Mouse (Mus musculus) embryonic fibroblast, embryonic 13.5 days (primary cell): ENCODE data around the gene Pbx1. TPM values are rescaled to one million over a fixed set of nuclear protein-coding genes. Genes with fewer than 3 reads are reported as not detected.
A peak's percentile ranks its signal among the peaks of the same experiment; 100 is the strongest.

Source experiments
- H3K27ac ChIP-seq: 2 replicates; pipeline ENCODE4 v1.5.1; 2012; ENCODE audit warnings: low read length, control low read depth, inconsistent platforms; ENCODE audit not compliant: insufficient read depth
- H3K4me1 ChIP-seq: 2 replicates; pipeline ENCODE4 v1.6.1; 2011; ENCODE audit warnings: low read length; ENCODE audit not compliant: control insufficient read depth, insufficient read depth
- H3K4me3 ChIP-seq: 2 replicates; pipeline ENCODE4 v1.5.1; 2011; ENCODE audit warnings: mild to moderate bottlenecking, control low read depth, low read length; ENCODE audit not compliant: insufficient read depth
- CTCF ChIP-seq: IDR thresholded peaks from 2 replicates; pipeline ENCODE4 v1.5.1; 2011; ENCODE audit warnings: mild to moderate bottlenecking, control low read depth, low read length, moderate library complexity, borderline replicate concordance; ENCODE audit not compliant: insufficient read depth
- POLR2A ChIP-seq: IDR thresholded peaks from 2 replicates; pipeline ENCODE4 v1.6.1; 2011; ENCODE audit warnings: low read depth, mild to moderate bottlenecking, control low read depth, low read length, moderate library complexity
- polyA plus RNA-seq: library from polyadenylated mRNA; stranded (reverse); fragments of >200 nt; gene quantifications from 2 replicates; pipeline ENCODE4 v1.2.4, GENCODE M21; 2011; ENCODE audit warnings: low read depth; ENCODE audit not compliant: missing spikeins, insufficient read length

The Pbx1 gene
- polyA plus RNA-seq, 1 experiment: 117 TPM

- TF ChIP-seq POLR2A: no peak
- TF ChIP-seq CTCF: no peak
- Histone ChIP-seq H3K27ac (no peak overlapping the region), H3K4me1 (peaks cover 14% of the 10 kb centered on the region), H3K4me3 (no peak overlapping the region)
Observed at GRCm38 (mm10) chr1:168377650-168378049, 54.4 kb downstream of the Pbx1 start.

- Histone ChIP-seq H3K4me3 (no peak overlapping the region), H3K4me1 (peaks cover 10% of the 10 kb centered on the region), H3K27ac (no peak overlapping the region)
- TF ChIP-seq POLR2A: no peak
- TF ChIP-seq CTCF: no peak
Observed at GRCm38 (mm10) chr1:168376330-168376729, 55.7 kb downstream of the Pbx1 start.

- TF ChIP-seq POLR2A (no peak), CTCF (no peak)
- Histone ChIP-seq H3K4me3 (no peak overlapping the region), H3K4me1 (peaks cover 3% of the 10 kb centered on the region; the same call in 1 of the 2 replicates), H3K27ac (no peak overlapping the region)
Observed at GRCm38 (mm10) chr1:168374953-168375600, 57.0 kb downstream of the Pbx1 start.

GRCm38 (mm10) chr1:168372089-168372488 is 60.0 kb downstream of the Pbx1 start:
- 0 out of 2 replicates have a peak, but pooled peaks cover 2% of the 10 kb centered on the region for H3K4me1 ChIP-seq
- TF ChIP-seq CTCF: no peak
- no peak for TF ChIP-seq POLR2A
- H3K27ac ChIP-seq: no peak overlapping the region
- no peak overlapping the region for H3K4me3 ChIP-seq

- H3K4me3 ChIP-seq: no peak overlapping the region
- H3K4me1 ChIP-seq: no peaks in the 10 kb centered on the region
- TF ChIP-seq POLR2A (no peak), CTCF (no peak)
- no peak overlapping the region for H3K27ac ChIP-seq
Observed at GRCm38 (mm10) chr1:168370966-168371365, 61.1 kb downstream of the Pbx1 start.

- TF ChIP-seq POLR2A: no peak
- no peak for TF ChIP-seq CTCF
- peaks cover 10% of the 10 kb centered on the region for H3K4me1 ChIP-seq
- H3K27ac ChIP-seq: no peak overlapping the region
- no peak overlapping the region for H3K4me3 ChIP-seq
Observed at GRCm38 (mm10) chr1:168366261-168366660, 65.8 kb downstream of the Pbx1 start.

- TF ChIP-seq CTCF (no peak), POLR2A (no peak)
- Histone ChIP-seq H3K4me3 (no peak overlapping the region), H3K4me1 (peaks cover 10% of the 10 kb centered on the region), H3K27ac (no peak overlapping the region)
Observed at GRCm38 (mm10) chr1:168364325-168364724, 67.7 kb downstream of the Pbx1 start.

- TF ChIP-seq POLR2A (no peak), CTCF (no peak)
- peak overlapping the region; percentile 58 for H3K27ac ChIP-seq
- H3K4me1 ChIP-seq: peaks cover 12% of the 10 kb centered on the region
- no peak overlapping the region for H3K4me3 ChIP-seq
Observed at GRCm38 (mm10) chr1:168363053-168363452, 69.0 kb downstream of the Pbx1 start.

- Histone ChIP-seq H3K27ac (peak overlapping the region; percentile 58), H3K4me3 (no peak overlapping the region), H3K4me1 (peaks cover 12% of the 10 kb centered on the region)
- TF ChIP-seq CTCF: no peak
- no peak for TF ChIP-seq POLR2A
Observed at GRCm38 (mm10) chr1:168362464-168362863, 69.6 kb downstream of the Pbx1 start.

GRCm38 (mm10) chr1:168357680-168358611 is 74.1 kb downstream of the Pbx1 start:
- H3K27ac ChIP-seq: no peak overlapping the region
- H3K4me1 ChIP-seq: peaks cover 25% of the 10 kb centered on the region
- TF ChIP-seq CTCF (no peak), POLR2A (no peak)
- no peak overlapping the region for H3K4me3 ChIP-seq
